Mouse (Mus musculus): ENCODE data around the gene Vav2.

Gene Vav2

DNA sequence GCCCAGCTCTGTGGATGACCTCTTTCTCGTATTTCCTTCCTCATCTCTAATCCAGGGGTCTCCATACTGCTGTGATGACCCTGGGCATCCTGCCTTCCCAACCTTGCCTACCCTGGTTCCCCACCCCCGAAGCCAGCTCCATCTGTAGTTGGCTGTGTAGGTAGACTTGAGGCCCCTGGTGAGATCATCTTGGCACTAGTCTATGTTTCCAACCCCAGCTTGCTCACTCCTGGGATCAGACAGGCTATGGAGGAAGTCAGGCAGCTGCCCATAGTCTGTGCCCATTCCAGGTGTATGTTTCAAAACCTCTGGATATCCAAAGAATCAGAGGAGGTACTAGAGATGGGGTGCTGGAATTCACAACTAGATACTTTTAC, 179.4 kb downstream of the Vav2 start:
- DNase-seq, result no peak

DNA sequence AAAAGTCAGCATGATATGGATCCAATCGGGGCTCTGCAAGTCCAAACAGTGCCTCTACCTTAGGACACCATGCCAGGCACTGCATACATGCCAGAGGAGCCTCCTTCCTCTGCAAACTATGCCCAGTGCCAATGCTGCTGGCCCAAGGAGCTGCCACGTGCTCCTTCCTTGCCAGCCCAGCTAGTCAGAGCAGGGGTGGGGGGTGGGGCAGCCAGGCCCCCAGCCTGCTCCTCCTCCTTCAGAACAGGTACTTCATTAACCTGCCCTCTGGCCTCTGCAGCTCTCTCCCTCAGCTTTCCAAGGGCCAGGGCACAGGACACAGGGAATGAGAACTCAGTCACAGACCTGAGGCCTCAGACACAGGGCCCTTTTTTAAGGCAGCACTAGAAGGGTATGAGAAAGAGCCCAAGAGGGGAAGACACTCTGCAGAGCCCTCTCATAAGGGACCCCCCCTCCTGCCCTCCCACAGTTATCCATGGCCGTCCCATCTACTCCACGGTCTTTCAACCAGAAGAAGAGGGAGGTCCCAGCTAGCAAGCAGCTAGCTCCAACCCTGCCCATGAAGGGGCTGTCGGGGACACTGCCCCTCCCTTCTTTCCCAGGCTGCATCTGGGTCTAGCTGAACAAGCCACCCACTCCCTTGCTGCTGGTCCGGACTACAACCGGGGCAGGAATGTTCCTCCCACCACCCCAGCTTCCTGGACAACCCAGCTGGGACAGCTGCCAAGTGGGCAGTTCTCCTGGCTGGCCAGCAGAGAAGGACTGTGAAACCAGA, 179.9 kb downstream of the Vav2 start:
- DNase-seq, result peak; percentile 81

DNA sequence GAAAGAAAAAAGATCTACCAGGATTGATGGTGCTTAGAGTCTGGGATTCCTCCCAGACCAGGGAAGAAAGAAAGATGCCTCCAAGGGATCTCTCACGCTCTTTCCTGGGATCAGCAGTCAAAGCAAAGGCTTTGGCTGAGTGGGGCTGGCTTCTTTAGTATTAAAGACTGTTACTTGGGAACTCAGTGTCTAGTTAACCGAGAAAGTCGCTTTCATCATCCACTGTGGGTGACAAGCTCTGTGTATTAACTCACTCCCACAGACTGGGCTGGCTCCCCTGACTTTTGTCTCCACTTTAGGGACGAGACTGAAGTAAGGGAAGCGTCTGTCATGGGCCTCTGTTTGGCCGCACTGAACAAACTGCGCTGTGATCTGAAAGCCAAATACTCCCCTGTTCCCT, 180.9 kb downstream of the Vav2 start:
- DNase-seq, result no peak

DNA sequence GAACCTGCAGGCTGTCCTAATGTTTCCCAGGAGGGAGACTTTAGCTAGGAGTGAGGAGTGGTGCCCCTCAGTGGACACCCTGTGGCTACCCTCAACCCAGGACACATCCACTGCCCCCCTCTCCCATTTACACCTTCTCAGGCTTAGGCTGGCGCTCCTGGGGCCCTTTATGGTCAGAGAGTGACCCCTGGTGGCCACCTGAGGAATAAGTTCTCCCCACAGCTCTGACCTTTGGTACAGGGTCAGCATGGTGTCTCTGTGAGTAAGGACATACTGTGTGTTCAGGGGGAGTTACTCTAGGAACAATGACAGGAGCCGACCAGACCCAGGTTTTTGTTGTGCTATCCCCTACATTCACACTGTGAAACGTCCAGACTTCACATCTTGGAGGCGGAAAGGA, 189.5 kb downstream of the Vav2 start:
- peak; percentile 55 for DNase-seq

DNA sequence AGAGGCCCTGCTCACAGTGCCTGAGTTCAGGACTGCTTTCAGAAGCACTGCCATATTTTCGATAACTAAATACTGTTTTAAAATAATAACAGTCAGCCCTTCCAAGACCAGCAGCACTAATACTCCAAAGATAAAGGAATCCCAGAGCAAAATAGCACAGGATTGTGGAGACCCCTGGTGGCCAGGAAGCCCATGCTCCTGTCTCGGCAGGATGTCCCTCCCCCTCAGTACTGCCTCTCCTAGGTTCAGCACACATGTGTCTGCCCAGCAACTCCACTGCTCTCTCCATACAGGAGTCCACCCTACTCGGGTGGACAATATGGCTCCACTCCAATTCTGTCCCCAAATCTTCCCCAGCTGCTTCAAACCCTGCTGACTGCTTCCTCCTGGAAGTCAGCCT, 191.1 kb downstream of the Vav2 start:
- DNase-seq, result peak; percentile 44

DNA sequence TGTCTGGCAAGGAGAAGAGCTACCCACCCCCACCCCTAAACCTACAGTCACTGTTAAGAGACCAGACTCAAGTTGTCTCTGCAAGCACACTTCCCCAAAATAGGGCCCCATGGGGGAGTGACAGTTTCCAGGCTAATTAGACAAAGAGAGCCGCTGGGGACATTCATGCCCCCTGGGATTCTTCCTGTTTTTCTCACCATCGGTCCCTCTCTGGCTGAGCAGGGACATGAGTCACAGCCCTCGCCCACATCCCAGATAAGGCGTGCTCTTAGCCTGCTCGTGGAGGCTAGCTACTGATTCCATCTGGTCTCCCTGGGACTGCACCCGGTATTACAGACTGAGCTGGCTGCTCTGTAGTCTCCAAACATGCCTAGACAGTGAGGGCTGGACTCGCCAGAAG, 194.5 kb downstream of the Vav2 start:
- peak; percentile 42 for DNase-seq

DNA sequence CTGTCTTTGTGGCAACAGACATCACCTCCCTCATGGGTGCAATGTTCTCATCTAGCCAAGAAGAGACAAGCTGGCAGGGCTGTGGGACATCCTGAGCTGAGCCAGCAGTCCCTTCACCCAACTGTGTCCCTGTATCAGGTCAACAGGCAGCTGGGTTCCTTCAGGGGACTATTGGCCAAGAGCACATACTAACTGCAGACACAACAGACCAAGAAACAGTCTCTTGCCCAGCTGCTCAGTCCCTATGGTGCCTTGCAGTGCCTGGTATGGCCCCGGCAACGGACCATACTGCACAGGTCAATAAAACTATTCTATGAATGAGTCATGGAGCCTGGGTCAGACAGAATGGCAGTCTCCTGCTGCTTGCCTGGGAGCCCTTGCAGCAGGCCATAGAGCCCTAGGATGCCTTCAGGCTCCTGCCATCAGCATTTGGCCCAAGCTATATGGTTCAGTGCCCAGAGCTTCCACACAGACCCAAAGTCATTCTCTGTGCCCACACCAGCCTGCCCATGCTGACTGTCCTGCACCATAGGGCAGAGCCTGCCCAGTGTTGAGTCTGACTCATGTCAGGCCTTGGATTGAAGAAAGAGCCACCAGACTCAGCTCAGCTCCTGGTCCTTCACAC, 197.2 kb downstream of the Vav2 start:
- DNase-seq, result no peak

DNA sequence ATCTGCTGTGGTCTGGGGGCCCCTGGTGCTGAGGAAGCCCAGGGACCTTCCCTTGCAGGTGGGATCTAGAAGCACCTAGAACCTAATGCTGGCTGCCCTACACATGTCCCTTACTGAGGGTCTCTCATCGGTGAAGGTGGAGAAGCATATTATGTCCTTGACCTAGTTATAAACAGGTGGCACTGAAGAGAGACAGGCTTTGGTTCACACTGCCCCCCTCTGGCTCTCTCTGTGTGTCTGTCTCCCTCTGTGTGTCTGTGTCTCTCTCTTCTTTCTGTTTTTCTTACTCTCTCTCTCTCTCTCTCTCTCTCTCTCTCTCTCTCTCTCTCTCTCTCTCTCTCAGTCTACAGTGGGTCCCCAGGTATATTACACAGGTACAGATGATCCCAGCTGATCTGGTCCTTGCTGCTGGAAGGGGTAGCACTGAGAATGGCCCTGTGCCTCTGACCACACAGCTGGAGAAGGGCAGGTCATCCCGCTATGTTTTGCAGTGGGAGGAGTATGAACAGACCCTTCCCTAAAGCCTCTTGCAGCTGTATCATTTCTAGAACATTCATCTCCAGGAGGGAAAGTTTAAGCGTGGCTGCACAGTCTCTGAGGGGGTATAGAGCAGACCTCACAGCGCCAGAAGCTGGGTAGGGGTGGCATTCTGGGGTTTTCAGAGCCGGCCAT, 197.9 kb downstream of the Vav2 start:
- no peak for DNase-seq

DNA sequence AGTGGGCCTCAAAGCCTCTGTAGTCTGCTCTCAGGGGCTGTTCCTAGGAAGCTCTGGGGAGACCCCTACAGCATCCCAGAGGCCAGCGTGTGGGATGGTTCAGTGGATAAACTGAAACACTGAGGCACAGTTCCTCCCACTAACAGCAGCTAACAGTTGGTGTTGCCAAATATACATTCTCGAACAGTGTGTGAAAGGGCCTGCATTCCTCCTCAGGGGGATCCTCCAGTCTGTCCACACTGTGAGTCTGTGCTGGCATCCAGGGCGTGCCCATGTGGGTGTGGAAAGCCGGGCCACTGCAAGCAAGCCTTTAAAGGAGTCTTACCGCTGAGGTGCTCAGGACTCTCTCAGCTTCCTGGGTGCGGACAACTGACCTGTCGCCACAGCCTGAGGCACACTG, 200.3 kb downstream of the Vav2 start:
- DNase-seq, result no peak

DNA sequence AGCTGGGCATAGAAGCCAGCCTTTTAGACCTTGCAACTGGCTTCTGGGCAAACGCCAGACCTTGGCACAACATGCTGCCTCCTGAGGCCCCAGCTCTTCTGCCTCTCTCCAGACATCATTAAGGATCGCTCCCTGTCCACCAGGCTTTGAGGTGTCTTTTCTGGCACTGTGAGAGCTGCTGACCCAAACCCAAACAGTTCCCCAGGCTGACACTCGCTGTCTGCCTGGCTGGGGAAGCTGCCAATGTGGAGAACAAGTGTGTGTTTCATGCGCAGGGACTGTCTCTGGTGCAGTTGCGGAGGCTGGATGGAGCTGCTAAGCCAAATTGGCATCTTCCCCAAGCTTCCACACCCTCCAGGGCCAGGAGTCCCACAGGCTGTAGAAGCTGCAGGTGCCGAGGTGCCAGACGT, 203.8 kb downstream of the Vav2 start:
- no peak for DNase-seq

DNA sequence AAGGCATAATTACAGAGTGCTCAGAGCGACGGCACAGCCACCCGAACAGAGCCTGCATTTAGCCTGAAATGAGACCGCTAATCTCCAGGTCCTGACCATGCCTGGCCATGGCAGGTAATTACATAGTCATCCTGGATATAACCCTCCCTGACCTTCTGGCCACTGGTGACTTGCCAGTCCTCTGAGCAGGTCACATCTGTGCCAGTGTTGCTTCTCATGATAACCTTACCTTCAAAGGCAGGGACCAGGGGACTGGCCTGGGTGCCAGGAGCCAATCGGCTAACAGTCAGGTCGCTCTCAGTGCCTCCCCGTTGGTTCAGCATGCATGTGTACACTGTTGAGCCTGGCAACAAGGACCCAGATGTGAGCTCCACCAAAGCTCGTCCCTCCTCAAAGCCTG, 208.3 kb downstream of the Vav2 start:
- DNase-seq, result no peak

DNA sequence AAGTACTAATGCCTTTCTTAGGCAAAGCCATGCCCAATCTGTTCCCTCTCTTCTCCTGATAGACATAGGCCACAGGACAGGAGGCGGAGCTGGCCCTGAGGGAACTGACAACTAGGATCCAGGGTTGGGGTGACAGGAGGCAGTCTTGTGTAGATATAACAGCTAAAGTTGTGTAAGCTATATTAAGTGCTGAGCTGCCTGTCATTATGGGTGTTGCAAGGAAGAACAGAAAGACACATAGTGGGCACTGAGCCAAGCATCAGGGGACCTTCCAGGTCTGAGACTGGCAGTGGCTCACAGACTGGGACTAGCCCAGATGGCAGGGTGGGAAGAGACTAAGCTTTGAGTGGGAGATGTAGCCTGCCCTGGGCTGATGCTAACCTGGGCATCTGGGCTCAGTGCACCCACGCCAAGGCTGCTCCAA, 208.7 kb downstream of the Vav2 start:
- no peak for DNase-seq

DNA sequence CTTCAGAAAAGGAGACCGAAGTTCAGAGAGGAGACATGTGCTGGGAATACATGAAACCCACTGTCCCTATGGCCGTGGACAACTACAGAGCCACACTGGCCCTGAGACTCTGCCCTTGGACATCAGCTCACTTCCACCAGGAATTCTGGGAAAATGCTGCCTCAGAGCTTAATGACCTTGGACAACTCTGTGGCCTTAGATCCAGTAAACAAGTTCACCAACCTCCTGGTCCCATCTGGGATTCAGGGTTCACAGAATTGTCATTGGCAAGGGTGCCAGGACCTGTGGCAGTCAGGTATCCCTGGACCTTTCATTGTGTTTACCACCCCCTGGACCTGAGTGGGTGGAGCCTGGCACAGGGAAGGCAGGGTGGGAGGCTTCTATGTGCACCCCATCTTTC, 211.3 kb downstream of the Vav2 start:
- DNase-seq, result no peak
